Mouse (Mus musculus): ENCODE measurements around the gene Nmur1. TPM values are rescaled to one million over a fixed set of nuclear protein-coding genes. Genes with fewer than 3 reads are reported as not detected.

Gene Nmur1
- polyA plus RNA-seq, 1 experiment from 2014 or later: not detected

DNA sequence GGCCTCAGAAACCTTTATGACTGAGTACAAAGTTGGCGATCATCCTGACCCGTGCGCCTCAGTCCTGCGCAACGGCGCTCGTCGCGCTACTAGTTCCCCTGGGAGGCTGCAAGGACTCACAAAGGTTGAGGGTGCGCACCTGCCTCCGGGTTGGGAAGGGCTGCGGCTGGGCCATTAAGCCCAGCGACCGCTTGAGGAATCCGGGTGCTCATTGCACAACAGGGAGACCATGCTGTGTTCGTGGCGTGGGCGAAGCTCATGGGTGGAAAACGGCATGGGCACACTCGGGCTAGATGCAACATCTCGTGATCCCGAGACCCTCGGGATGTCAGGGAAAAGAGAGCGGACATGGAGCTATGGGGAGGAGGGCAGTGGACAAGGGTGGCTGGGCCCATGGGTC, 16.8 kb upstream of the Nmur1 start:
- H3K4me2 ChIP-seq (ENCODE audit: low read depth, low read length, severe bottlenecking): peak overlapping the region; percentile 91
- peak overlapping the region; percentile 99 for H3K9ac ChIP-seq (ENCODE audit: low read length)
- peak overlapping the region; percentile 99 for H3K27ac ChIP-seq (ENCODE audit: low read depth, low read length)
- no peaks in the 10 kb centered on the region for H3K27me3 ChIP-seq (ENCODE audit: control insufficient read depth, insufficient read depth, low read length)
- DNase-seq (ENCODE audit: low spot score) (no peak), ATAC-seq (replicated peaks; ENCODE audit: low FRiP score) (peak; percentile 1; the same call in 1 of the 2 replicates)
- H3K9me3 ChIP-seq (ENCODE audit: control insufficient read depth, low read length): no peaks in the 10 kb centered on the region
- peak overlapping the region; percentile 45 for H3K4me3 ChIP-seq (ENCODE audit: low read depth, low read length)
- no peaks in the 10 kb centered on the region for H3K36me3 ChIP-seq (ENCODE audit: control insufficient read depth, insufficient read depth, low read length)
- WGBS: 2% methylated on average over 24 of the region's 24 CpGs
- H3K4me1 ChIP-seq (replicated peaks; ENCODE audit: control insufficient read depth, insufficient read depth, low read length): peaks cover 27% of the 10 kb centered on the region

- peak overlapping the region; percentile 99 for H3K27ac ChIP-seq (ENCODE audit: low read depth, low read length)
- peak overlapping the region; percentile 91 for H3K4me2 ChIP-seq (ENCODE audit: low read depth, low read length, severe bottlenecking)
- peaks cover 27% of the 10 kb centered on the region for H3K4me1 ChIP-seq (replicated peaks; ENCODE audit: control insufficient read depth, insufficient read depth, low read length)
- DNase-seq (ENCODE audit: low spot score) (peak; percentile 94), ATAC-seq (replicated peaks; ENCODE audit: low FRiP score) (peak; percentile 72)
- H3K27me3 ChIP-seq (ENCODE audit: control insufficient read depth, insufficient read depth, low read length): no peaks in the 10 kb centered on the region
- under 1% methylated on average over 81 of the region's 81 CpGs for WGBS
- H3K4me3 ChIP-seq (ENCODE audit: low read depth, low read length): peak overlapping the region; percentile 45
- peak overlapping the region; percentile 99 for H3K9ac ChIP-seq (ENCODE audit: low read length)
- no peaks in the 10 kb centered on the region for H3K9me3 ChIP-seq (ENCODE audit: control insufficient read depth, low read length)
- no peaks in the 10 kb centered on the region for H3K36me3 ChIP-seq (ENCODE audit: control insufficient read depth, insufficient read depth, low read length)
Observed at GRCm38 (mm10) chr1:86441980-86442831, 16.2 kb upstream of the Nmur1 start.

GRCm38 (mm10) chr1:86441724-86441979, 15.6 kb upstream of the Nmur1 start:
- peaks cover 29% of the 10 kb centered on the region for H3K4me1 ChIP-seq (replicated peaks; ENCODE audit: control insufficient read depth, insufficient read depth, low read length)
- H3K4me2 ChIP-seq (ENCODE audit: low read depth, low read length, severe bottlenecking): peak overlapping the region; percentile 91
- no peaks in the 10 kb centered on the region for H3K9me3 ChIP-seq (ENCODE audit: control insufficient read depth, low read length)
- peak overlapping the region; percentile 45 for H3K4me3 ChIP-seq (ENCODE audit: low read depth, low read length)
- no peak; the same call in 1 of the 2 replicates for ATAC-seq (replicated peaks; ENCODE audit: low FRiP score)
- DNase-seq (ENCODE audit: low spot score): no peak
- H3K27ac ChIP-seq (ENCODE audit: low read depth, low read length): peak overlapping the region; percentile 99
- no peaks in the 10 kb centered on the region for H3K36me3 ChIP-seq (ENCODE audit: control insufficient read depth, insufficient read depth, low read length)
- H3K27me3 ChIP-seq (ENCODE audit: control insufficient read depth, insufficient read depth, low read length): no peaks in the 10 kb centered on the region
- peak overlapping the region; percentile 99 for H3K9ac ChIP-seq (ENCODE audit: low read length)
- WGBS: 0% methylated on average over 5 of the region's 5 CpGs

DNA sequence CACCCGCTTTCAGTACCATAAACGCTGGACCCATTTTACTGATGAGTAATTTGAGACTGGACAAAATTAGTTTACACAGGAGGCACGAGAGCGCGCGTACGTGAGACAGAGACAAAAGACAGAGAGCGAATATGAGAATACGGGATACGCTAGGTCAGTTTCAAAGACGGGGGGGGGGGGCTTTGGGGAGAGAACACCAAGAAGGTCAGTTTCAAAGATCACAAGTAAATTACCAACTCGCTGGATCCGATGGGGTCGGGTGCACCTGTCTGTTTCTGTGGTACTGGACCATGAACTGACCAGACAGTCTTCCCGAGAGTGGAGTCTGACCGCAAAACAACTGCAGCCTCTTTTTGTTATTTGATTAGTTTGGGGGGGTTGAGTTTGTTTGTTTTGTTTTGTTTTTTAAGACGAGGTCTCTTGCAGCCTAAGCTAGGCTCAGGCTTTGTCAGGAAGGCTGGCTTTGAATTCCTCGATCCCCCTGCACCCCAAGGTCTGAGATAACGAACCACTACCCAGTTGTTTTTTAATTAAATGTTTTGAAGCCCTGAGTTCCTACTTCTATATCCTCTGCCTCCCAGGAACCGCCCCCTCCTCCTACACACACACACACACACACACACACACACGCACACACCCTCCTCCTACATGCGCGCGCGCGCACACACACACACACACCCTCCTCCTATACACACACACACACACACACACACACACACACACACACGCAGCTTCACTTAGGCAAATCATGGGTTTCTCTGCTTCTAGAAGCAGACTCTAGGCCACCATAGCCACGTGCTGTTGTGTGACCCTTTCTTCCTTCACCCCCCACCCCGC, 15.1 kb upstream of the Nmur1 start:
- H3K4me2 ChIP-seq (ENCODE audit: low read depth, low read length, severe bottlenecking): peak overlapping the region; percentile 91
- no peaks in the 10 kb centered on the region for H3K36me3 ChIP-seq (ENCODE audit: control insufficient read depth, insufficient read depth, low read length)
- DNase-seq (ENCODE audit: low spot score) (peak; percentile 90), ATAC-seq (replicated peaks; ENCODE audit: low FRiP score) (peak; percentile 51)
- peaks cover 29% of the 10 kb centered on the region for H3K4me1 ChIP-seq (replicated peaks; ENCODE audit: control insufficient read depth, insufficient read depth, low read length)
- H3K27ac ChIP-seq (ENCODE audit: low read depth, low read length): peak overlapping the region; percentile 99
- H3K4me3 ChIP-seq (ENCODE audit: low read depth, low read length): peak overlapping the region; percentile 45
- no peaks in the 10 kb centered on the region for H3K27me3 ChIP-seq (ENCODE audit: control insufficient read depth, insufficient read depth, low read length)
- peak overlapping the region; percentile 99 for H3K9ac ChIP-seq (ENCODE audit: low read length)
- no peaks in the 10 kb centered on the region for H3K9me3 ChIP-seq (ENCODE audit: control insufficient read depth, low read length)
- 1% methylated on average over 29 of the region's 29 CpGs for WGBS

DNA sequence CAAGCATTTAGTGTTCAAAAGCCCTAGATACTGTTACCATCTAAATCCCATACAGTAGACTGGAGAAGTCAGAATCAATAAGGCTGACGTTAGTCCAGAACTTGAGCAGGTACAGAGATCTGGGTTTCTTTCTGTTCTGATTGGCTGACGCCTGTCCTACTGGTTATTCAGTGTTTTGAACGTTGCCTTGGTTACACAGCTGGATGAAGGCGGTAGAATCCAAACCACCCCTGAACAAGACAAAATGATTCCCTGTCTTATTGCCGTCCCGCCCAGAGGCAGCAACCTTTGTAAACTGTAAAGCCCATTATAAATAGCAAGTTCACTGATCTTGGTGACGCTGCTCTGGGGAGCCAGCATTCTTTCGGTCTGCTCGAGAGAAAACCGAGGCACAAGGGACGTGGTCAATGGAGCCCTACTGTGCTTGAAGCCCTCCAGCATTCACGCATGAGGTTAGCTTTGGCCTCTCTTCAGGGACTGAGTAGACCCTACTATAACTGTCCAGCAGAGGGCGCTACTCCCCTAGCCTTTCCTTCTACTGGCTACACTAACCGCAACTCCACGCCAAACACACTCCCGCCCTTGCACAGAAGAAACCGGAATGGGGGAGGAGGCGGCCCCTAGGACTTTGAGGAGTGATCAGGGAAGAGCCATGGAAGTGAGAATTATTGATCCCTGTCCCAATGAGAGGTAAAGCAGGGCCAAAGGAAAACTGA, 14.3 kb upstream of the Nmur1 start:
- Histone ChIP-seq H3K27me3 (ENCODE audit: control insufficient read depth, insufficient read depth, low read length) (no peaks in the 10 kb centered on the region), H3K9me3 (ENCODE audit: control insufficient read depth, low read length) (no peaks in the 10 kb centered on the region), H3K36me3 (ENCODE audit: control insufficient read depth, insufficient read depth, low read length) (no peaks in the 10 kb centered on the region), H3K4me3 (ENCODE audit: low read depth, low read length) (peak overlapping the region; percentile 8), H3K4me1 (replicated peaks; ENCODE audit: control insufficient read depth, insufficient read depth, low read length) (peaks cover 34% of the 10 kb centered on the region), H3K9ac (ENCODE audit: low read length) (peak overlapping the region; percentile 99), H3K27ac (ENCODE audit: low read depth, low read length) (peak overlapping the region; percentile 99), H3K4me2 (ENCODE audit: low read depth, low read length, severe bottlenecking) (peak overlapping the region; percentile 91)
- peak; percentile 81 for ATAC-seq (replicated peaks; ENCODE audit: low FRiP score)
- DNase-seq (ENCODE audit: low spot score): peak; percentile 95
- 3% methylated on average over 18 of the region's 18 CpGs for WGBS

DNA sequence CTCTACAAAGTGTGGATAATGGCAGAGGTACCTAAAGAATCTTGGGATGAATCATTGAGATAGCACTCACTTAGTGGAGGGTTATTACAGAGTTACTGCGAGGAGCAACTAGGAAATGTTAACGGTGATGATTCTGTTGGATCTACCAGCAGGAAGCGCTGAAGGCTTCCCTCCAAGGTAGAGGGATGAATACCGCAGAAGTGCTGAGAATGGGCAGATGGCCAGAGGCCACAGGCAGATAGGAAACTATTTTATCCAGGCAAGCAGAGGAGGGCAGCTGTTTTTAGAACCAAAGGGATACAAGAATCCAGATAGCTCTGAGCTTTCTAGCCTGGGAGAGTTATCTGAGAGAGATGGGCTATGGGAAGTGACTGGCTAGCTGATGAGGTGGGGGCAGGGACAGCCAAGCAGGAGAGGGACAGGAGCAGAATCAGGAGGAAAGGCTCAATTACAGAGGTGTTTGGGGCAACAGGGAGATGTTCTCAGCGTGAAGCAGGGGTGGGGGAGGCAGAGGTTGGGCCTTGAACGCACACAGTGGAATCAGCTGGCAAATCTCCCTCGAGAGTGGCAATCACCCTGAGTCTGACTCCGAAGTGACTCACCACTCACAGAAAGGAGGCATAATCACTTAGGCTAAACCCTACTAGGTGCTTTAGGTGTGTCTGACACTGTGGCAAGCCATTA, 13.6 kb upstream of the Nmur1 start:
- no peaks in the 10 kb centered on the region for H3K9me3 ChIP-seq (ENCODE audit: control insufficient read depth, low read length)
- H3K4me2 ChIP-seq (ENCODE audit: low read depth, low read length, severe bottlenecking): no peak overlapping the region
- H3K9ac ChIP-seq (ENCODE audit: low read length): peak overlapping the region; percentile 99; the same call in 1 of the 2 replicates
- peaks cover 41% of the 10 kb centered on the region for H3K4me1 ChIP-seq (replicated peaks; ENCODE audit: control insufficient read depth, insufficient read depth, low read length)
- no peaks in the 10 kb centered on the region for H3K27me3 ChIP-seq (ENCODE audit: control insufficient read depth, insufficient read depth, low read length)
- no peak overlapping the region for H3K27ac ChIP-seq (ENCODE audit: low read depth, low read length)
- H3K36me3 ChIP-seq (ENCODE audit: control insufficient read depth, insufficient read depth, low read length): no peaks in the 10 kb centered on the region
- ATAC-seq (replicated peaks; ENCODE audit: low FRiP score) (no peak), DNase-seq (ENCODE audit: low spot score) (no peak)
- H3K4me3 ChIP-seq (ENCODE audit: low read depth, low read length): no peak overlapping the region
- WGBS: 29% methylated on average over 8 of the region's 8 CpGs

GRCm38 (mm10) chr1:86438501-86438900, 12.5 kb upstream of the Nmur1 start:
- ATAC-seq (replicated peaks; ENCODE audit: low FRiP score) (no peak), DNase-seq (ENCODE audit: low spot score) (no peak)
- WGBS: 77% methylated on average over 2 of the region's 2 CpGs
- Histone ChIP-seq H3K9ac (ENCODE audit: low read length) (no peak overlapping the region), H3K4me1 (replicated peaks; ENCODE audit: control insufficient read depth, insufficient read depth, low read length) (peaks cover 44% of the 10 kb centered on the region), H3K36me3 (ENCODE audit: control insufficient read depth, insufficient read depth, low read length) (no peaks in the 10 kb centered on the region), H3K27ac (ENCODE audit: low read depth, low read length) (no peak overlapping the region), H3K4me3 (ENCODE audit: low read depth, low read length) (no peak overlapping the region), H3K9me3 (ENCODE audit: control insufficient read depth, low read length) (no peaks in the 10 kb centered on the region), H3K27me3 (ENCODE audit: control insufficient read depth, insufficient read depth, low read length) (no peaks in the 10 kb centered on the region), H3K4me2 (ENCODE audit: low read depth, low read length, severe bottlenecking) (no peak overlapping the region)

GRCm38 (mm10) chr1:86438014-86438319, 11.9 kb upstream of the Nmur1 start:
- ATAC-seq (replicated peaks; ENCODE audit: low FRiP score): no peak

More at GRCm38 (mm10) chr1:86438014-86438319, 11.9 kb upstream of the Nmur1 start:
- no peak overlapping the region for H3K4me2 ChIP-seq (ENCODE audit: low read depth, low read length, severe bottlenecking)
- H3K4me3 ChIP-seq (ENCODE audit: low read depth, low read length): no peak overlapping the region
- H3K9ac ChIP-seq (ENCODE audit: low read length): no peak overlapping the region
- peaks cover 40% of the 10 kb centered on the region for H3K4me1 ChIP-seq (replicated peaks; ENCODE audit: control insufficient read depth, insufficient read depth, low read length)
- no peaks in the 10 kb centered on the region for H3K36me3 ChIP-seq (ENCODE audit: control insufficient read depth, insufficient read depth, low read length)
- 80% methylated on average over 6 of the region's 6 CpGs for WGBS
- no peak for DNase-seq (ENCODE audit: low spot score)
- no peak overlapping the region for H3K27ac ChIP-seq (ENCODE audit: low read depth, low read length)
- no peaks in the 10 kb centered on the region for H3K9me3 ChIP-seq (ENCODE audit: control insufficient read depth, low read length)
- H3K27me3 ChIP-seq (ENCODE audit: control insufficient read depth, insufficient read depth, low read length): no peaks in the 10 kb centered on the region

Measured in forebrain, embryonic 11.5 days (tissue).